Mouse (Mus musculus): ENCODE measurements around the gene Eif4ebp2.

GRCm38 (mm10) chr10:61381823-61382222 lies 70.6 kb downstream of the Eif4ebp2 start:
- TF ChIP-seq CTCF (IDR thresholded peaks at IDR 0.05; ENCODE audit: borderline replicate concordance, extremely low read depth, insufficient read depth, insufficient read length): no peak
- TF ChIP-seq POLR2A (IDR thresholded peaks at IDR 0.05; ENCODE audit: borderline replicate concordance, extremely low read depth, insufficient read depth, insufficient read length, poor library complexity, severe bottlenecking): no peak
